Mouse (Mus musculus) CH12.LX (cell line): ENCODE measurements around the gene Zfp54. TPM values are rescaled to one million over a fixed set of nuclear protein-coding genes. Genes with fewer than 3 reads are reported as not detected.

Source experiments
- DNase-seq: peaks from one replicate; pipeline ENCODE4 v3.0.0-alpha.2; 2013; ENCODE audit errors: extremely low read depth
- H3K27ac ChIP-seq: 2 replicates; pipeline ENCODE4 v1.5.1; 2012; ENCODE audit warnings: low read depth, mild to moderate bottlenecking, control low read depth, moderate library complexity; ENCODE audit not compliant: insufficient read depth
- H3K27me3 ChIP-seq: replicated peaks from 2 replicates; pipeline ENCODE3; 2012; ENCODE audit warnings: inconsistent platforms
- H3K36me3 ChIP-seq, 2 experiments: replicated peaks in 1 of 2; 2 replicates each; pipeline versions ENCODE3 to v1.6.1; 2012; ENCODE audit warnings: inconsistent platforms in 1 of 2, low read length in 1 of 2, mild to moderate bottlenecking in 1 of 2, mixed read lengths in 1 of 2, moderate library complexity in 1 of 2; ENCODE audit not compliant: control insufficient read depth in 1 of 2, insufficient read depth in 1 of 2
- H3K4me1 ChIP-seq, 2 experiments: 2 replicates each; pipeline ENCODE4 v1.6.1; 2012; ENCODE audit warnings: inconsistent platforms in 1 of 2, moderate library complexity in 1 of 2; ENCODE audit not compliant: insufficient read depth in 2 of 2, control insufficient read depth in 1 of 2
- H3K4me2 ChIP-seq: 2 replicates; pipeline ENCODE4 v1.6.1; 2012; ENCODE audit warnings: low read depth, mild to moderate bottlenecking, control low read depth; ENCODE audit not compliant: poor library complexity, insufficient read depth, severe bottlenecking
- H3K4me3 ChIP-seq, 3 experiments: fragments of 150-350 bp in 1 of 3; sonication (generic) in 1 of 3; replicated peaks in 1 of 3; 2 replicates each; pipeline versions ENCODE3 to v1.5.1; 2011 to 2012; ENCODE audit warnings: low read depth in 2 of 3, low read length in 2 of 3, mild to moderate bottlenecking in 2 of 3, moderate library complexity in 2 of 3, control low read depth in 1 of 3, improper control_type of control experiment in 1 of 3, inconsistent platforms in 1 of 3, mixed read lengths in 1 of 3; ENCODE audit not compliant: poor library complexity in 1 of 3
- H3K79me2 ChIP-seq: replicated peaks from 2 replicates; pipeline ENCODE4 v1.6.1; 2012; ENCODE audit warnings: mild to moderate bottlenecking, moderate library complexity; ENCODE audit not compliant: control insufficient read depth, poor library complexity, insufficient read depth, severe bottlenecking; ENCODE audit errors: extremely low read depth
- H3K9ac ChIP-seq: 2 replicates; pipeline ENCODE4 v1.6.1; 2012; ENCODE audit warnings: low read depth, mild to moderate bottlenecking, control low read depth, moderate library complexity; ENCODE audit not compliant: insufficient read depth
- H3K9me3 ChIP-seq: replicated peaks from 2 replicates; pipeline ENCODE3; 2012; ENCODE audit warnings: low read length, inconsistent platforms, mixed read lengths
- BHLHE40 ChIP-seq: IDR thresholded peaks from 2 replicates; pipeline ENCODE4 v1.6.1; 2011; ENCODE audit warnings: mild to moderate bottlenecking, low read depth, low read length, improper control_type of control experiment
- CHD1 ChIP-seq: IDR thresholded peaks from 2 replicates; pipeline ENCODE4 v1.6.1; 2012; ENCODE audit warnings: low read depth, low read length, improper control_type of control experiment, inconsistent platforms
- E2F4 ChIP-seq: IDR thresholded peaks from 2 replicates; pipeline ENCODE4 v1.6.1; 2011; ENCODE audit warnings: low read depth, low read length, improper control_type of control experiment; ENCODE audit not compliant: insufficient replicate concordance
- HCFC1 ChIP-seq: IDR thresholded peaks from 2 replicates; pipeline ENCODE4 v1.6.1; 2012; ENCODE audit warnings: low read depth, mild to moderate bottlenecking, inconsistent platforms, low read length, improper control_type of control experiment
- JUN ChIP-seq: IDR thresholded peaks from 2 replicates; pipeline ENCODE4 v1.6.1; 2011; ENCODE audit warnings: low read depth, mild to moderate bottlenecking, low read length, improper control_type of control experiment, moderate library complexity; ENCODE audit not compliant: insufficient read depth
- MAX ChIP-seq: IDR thresholded peaks from 2 replicates; pipeline ENCODE4 v1.6.1; 2011; ENCODE audit warnings: low read length, improper control_type of control experiment
- MAZ ChIP-seq: IDR thresholded peaks from 2 replicates; pipeline ENCODE4 v1.6.1; 2012; ENCODE audit warnings: low read depth, mild to moderate bottlenecking, inconsistent platforms, low read length, improper control_type of control experiment, moderate library complexity
- MEF2A ChIP-seq: IDR thresholded peaks from 2 replicates; pipeline ENCODE4 v1.6.1; 2014; ENCODE audit warnings: low read depth, mild to moderate bottlenecking, inconsistent platforms, low read length, improper control_type of control experiment, borderline replicate concordance
- MXI1 ChIP-seq: IDR thresholded peaks from 2 replicates; pipeline ENCODE4 v1.6.1; 2011; ENCODE audit warnings: mild to moderate bottlenecking, low read depth, low read length, improper control_type of control experiment
- MYC ChIP-seq: IDR thresholded peaks from 2 replicates; pipeline ENCODE4 v1.6.1; 2011; ENCODE audit warnings: low read depth, mild to moderate bottlenecking, improper control_type of control experiment, low read length
- NRF1 ChIP-seq: IDR thresholded peaks from 2 replicates; pipeline ENCODE4 v1.6.1; 2014; ENCODE audit warnings: low read depth, mild to moderate bottlenecking, inconsistent platforms, low read length, improper control_type of control experiment, moderate library complexity
- POLR2A ChIP-seq: IDR thresholded peaks from 2 replicates; pipeline ENCODE4 v1.6.1; 2011; ENCODE audit warnings: low read depth, mild to moderate bottlenecking, improper control_type of control experiment, low read length
- RAD21 ChIP-seq: IDR thresholded peaks from 2 replicates; pipeline ENCODE4 v1.6.1; 2011; ENCODE audit warnings: low read depth, mild to moderate bottlenecking, low read length, improper control_type of control experiment, moderate library complexity
- RCOR1 ChIP-seq: conservative IDR thresholded peaks from 2 replicates; pipeline ENCODE4 v1.6.1; 2012; ENCODE audit warnings: low read depth, mild to moderate bottlenecking, inconsistent platforms, low read length, improper control_type of control experiment
- SIN3A ChIP-seq: IDR thresholded peaks from 2 replicates; pipeline ENCODE4 v1.6.1; 2012; ENCODE audit warnings: low read length, improper control_type of control experiment, inconsistent platforms
- SMC3 ChIP-seq: IDR thresholded peaks from 2 replicates; pipeline ENCODE4 v1.6.1; 2011; ENCODE audit warnings: low read depth, low read length, improper control_type of control experiment
- TBP ChIP-seq: conservative IDR thresholded peaks from 2 replicates; pipeline ENCODE4 v1.6.1; 2011; ENCODE audit warnings: low read depth, low read length, improper control_type of control experiment
- TCF12 ChIP-seq: IDR thresholded peaks from 2 replicates; pipeline ENCODE4 v1.6.1; 2014; ENCODE audit warnings: low read depth, mild to moderate bottlenecking, inconsistent platforms, low read length, improper control_type of control experiment
- USF1 ChIP-seq: IDR thresholded peaks from 2 replicates; pipeline ENCODE4 v1.6.1; 2014; ENCODE audit warnings: low read depth, mild to moderate bottlenecking, inconsistent platforms, low read length, improper control_type of control experiment
- USF2 ChIP-seq: conservative IDR thresholded peaks from 2 replicates; pipeline ENCODE4 v1.6.1; 2011; ENCODE audit warnings: low read depth, low read length, improper control_type of control experiment
- ZC3H11A ChIP-seq: IDR thresholded peaks from 2 replicates; pipeline ENCODE4 v1.6.1; 2012; ENCODE audit warnings: low read depth, mild to moderate bottlenecking, inconsistent platforms, low read length, improper control_type of control experiment
- ZKSCAN1 ChIP-seq: IDR thresholded peaks from 2 replicates; pipeline ENCODE4 v1.6.1; 2012; ENCODE audit warnings: low read depth, inconsistent platforms, low read length, improper control_type of control experiment, borderline replicate concordance
- ZMIZ1 ChIP-seq: IDR thresholded peaks from 2 replicates; pipeline ENCODE4 v1.6.1; 2012; ENCODE audit warnings: low read depth, mild to moderate bottlenecking, inconsistent platforms, low read length, improper control_type of control experiment
- ZNF384 ChIP-seq: IDR thresholded peaks from 2 replicates; pipeline ENCODE4 v1.6.1; 2012; ENCODE audit warnings: low read depth, low read length, improper control_type of control experiment, inconsistent platforms
- dilution Hi-C: fragments of 300-500 bp; cut with MboI; formaldehyde crosslinking; loops from 2 replicates; pipeline ENCODE4 v1.14.3; 2020; ENCODE audit warnings: low sequenced_read_pairs; ENCODE audit not compliant: extremely low pct_unique_long_range_greater_than_20kb, extremely low pct_ligation_motif_present
- in situ Hi-C: fragments of 300-500 bp; cut with MboI; formaldehyde crosslinking; loops from 3 replicates; pipeline ENCODE4 v1.14.3; 2019; ENCODE audit warnings: low sequenced_read_pairs, low pct_ligation_motif_present, low pct_unique_long_range_greater_than_20kb, mixed read lengths
- polyA plus RNA-seq: library from polyadenylated mRNA; unstranded; fragments of >175 nt; gene quantifications from 2 replicates; pipeline ENCODE4 v1.2.1, GENCODE M21; 2012; ENCODE audit warnings: low read depth; ENCODE audit not compliant: insufficient read length
- total RNA-seq, 2 experiments: library from RNA; depleted of rRNA; stranded (reverse); fragments of 300-350 nt in 1 of 2; fragments of >200 nt in 1 of 2; gene quantifications; 2 replicates each; pipeline ENCODE4 v1.2.3; 2012 to 2014

Gene Zfp54
- total and polyA plus RNA-seq, 3 experiments = 3.8 to 11.9 (median 8.4) TPM

DNA sequence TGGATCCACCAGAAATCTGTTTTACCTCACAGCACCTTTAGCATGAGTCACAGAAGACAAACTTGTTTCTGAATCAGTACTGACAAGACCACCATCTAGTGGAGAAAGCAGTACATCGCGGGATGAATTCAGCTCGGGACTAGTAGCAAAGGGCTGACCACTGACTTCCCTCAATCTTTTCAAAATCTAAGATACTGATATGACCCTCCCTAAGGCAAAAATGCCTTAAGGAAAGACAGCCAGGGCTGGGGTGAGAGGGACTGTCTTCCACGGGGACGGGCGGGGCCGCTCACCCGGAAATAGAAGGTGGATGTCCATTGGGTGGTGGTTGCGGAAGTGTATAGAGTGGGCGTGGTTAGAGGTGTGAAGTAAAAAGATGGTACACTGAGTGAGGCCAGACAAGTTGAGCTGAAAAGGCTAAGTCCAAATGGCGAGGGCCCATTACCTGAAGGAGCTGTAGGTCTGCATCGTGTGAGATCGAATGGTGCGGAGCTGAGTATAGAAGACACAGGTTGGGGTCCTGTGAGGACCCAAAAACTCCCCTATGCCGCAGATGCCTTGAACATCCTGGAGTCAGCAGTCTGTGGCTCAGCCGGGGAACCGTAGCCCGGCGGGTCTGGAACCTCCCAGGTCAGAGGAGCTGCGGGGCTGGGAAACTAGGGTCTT is 39.5 kb upstream of the Zfp54 start, which contains the start of gene Zfp677 (continued):
- TF ChIP-seq ZC3H11A (no peak), SIN3A (no peak; the same call in 1 of the 2 replicates)

DNA sequence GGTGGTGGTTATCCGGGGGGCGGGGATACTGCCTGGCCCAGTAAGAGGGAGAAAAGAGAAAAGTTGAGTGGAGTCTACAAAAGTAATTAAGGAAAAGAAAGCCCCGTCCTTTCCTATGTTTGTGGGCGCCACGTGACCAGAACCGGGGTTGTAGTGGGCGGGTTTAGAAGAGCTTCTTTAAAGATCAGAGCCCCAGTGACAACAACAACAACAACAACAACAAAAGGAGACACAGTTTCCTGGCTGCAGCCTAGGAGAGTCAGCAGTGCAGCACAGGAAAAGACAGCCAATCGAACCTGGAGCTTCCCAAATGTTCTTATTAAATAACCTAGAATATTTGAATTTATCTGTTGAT is 39.0 kb upstream of the Zfp54 start:
- Histone ChIP-seq H3K9ac (peak overlapping the region; percentile 40; the same call in 1 of the 2 replicates), H3K4me2 (peak overlapping the region; percentile 25; the same call in 1 of the 2 replicates), H3K79me2 (no peaks in the 10 kb centered on the region), H3K9me3 (no peaks in the 10 kb centered on the region), H3K4me3 (peak overlapping the region; percentile 52 to 66 (median 58)), H3K4me1 (peaks cover 2 to 7% of the 10 kb centered on the region in 2 experiments; a peak in 2 of 4 replicates), H3K27ac (no peak overlapping the region), H3K27me3 (no peaks in the 10 kb centered on the region), H3K36me3 (no peaks in the 10 kb centered on the region)
- DNase-seq = peak; percentile 24
- in situ Hi-C loops (no loop called here), dilution Hi-C loops (no loop called here)
- no peak for TF ChIP-seq CHD1
- TF ChIP-seq MAZ = no peak
- peak; percentile 47 for TF ChIP-seq BHLHE40
- TF ChIP-seq USF2 = peak; percentile 69
- TF ChIP-seq MYC = no peak
- peak; percentile 80 for TF ChIP-seq USF1
- no peak for TF ChIP-seq ZNF384
- TF ChIP-seq JUN = no peak
- TF ChIP-seq ZMIZ1 = no peak
- TF ChIP-seq NRF1 = no peak
- TF ChIP-seq TCF12 = no peak
- no peak for TF ChIP-seq RCOR1
- no peak for TF ChIP-seq MEF2A
- no peak for TF ChIP-seq RAD21
- TF ChIP-seq MAX = 0 out of 2 replicates have a peak, but pooled peaks have one; percentile 34
- TF ChIP-seq SMC3 = no peak
- TF ChIP-seq E2F4 = no peak
- TF ChIP-seq POLR2A = no peak
- no peak for TF ChIP-seq ZKSCAN1
- no peak for TF ChIP-seq MXI1
- no peak for TF ChIP-seq SIN3A
- no peak for TF ChIP-seq HCFC1
- TF ChIP-seq TBP = no peak
